Mouse (Mus musculus) right cerebral cortex, postnatal 36 days (tissue): ENCODE data around the gene Tdrd9.
"Not testable (repeated sequence)": the region's sequence is repeated elsewhere in the genome, so short reads cannot be mapped to it uniquely, and the experiment has no call there.

Experiments
- DNase-seq, 2 experiments: peaks; one replicate each; pipeline ENCODE4 v3.0.0; 2022; ENCODE audit warnings: low spot score in 2 of 2, mixed read lengths in 1 of 2

Gene Tdrd9

DNA sequence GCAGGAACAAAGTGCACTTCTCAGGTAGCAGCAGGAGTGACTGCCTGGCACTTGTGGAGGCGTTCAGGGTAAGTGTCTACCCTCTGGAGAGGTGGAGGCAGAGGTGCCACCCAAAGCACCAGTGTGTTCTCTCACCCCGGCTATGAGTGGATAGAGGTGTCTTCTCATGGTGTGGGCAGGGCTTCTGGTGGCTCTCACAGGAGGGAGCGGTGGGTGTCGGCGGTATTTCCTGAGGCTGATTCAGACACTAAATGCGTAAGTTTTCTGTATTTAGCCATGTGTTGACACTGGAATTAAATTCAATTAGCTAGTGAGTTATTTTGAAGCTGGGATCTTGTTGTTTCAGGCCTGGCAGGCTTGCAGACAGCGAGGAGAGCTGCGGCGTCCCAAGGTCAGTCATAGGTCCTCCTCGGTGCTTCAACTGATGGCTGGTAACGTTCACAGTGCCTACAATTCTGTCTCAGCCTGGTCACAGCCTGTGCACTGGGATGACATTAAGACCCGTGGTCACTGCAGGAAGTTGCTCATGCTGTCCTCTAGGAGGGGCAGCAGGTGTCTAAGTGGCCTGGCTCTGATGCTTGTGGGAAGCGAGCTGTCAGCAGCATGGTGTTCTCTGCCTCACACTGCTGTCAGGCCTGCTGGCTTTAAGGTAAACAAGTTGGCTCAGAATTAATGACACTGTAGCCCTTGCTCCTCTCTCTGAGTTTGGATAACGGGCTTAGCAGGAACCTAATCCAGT is 54.7 kb downstream of the Tdrd9 start:
- peak; percentile 26 to 30 for DNase-seq

DNA sequence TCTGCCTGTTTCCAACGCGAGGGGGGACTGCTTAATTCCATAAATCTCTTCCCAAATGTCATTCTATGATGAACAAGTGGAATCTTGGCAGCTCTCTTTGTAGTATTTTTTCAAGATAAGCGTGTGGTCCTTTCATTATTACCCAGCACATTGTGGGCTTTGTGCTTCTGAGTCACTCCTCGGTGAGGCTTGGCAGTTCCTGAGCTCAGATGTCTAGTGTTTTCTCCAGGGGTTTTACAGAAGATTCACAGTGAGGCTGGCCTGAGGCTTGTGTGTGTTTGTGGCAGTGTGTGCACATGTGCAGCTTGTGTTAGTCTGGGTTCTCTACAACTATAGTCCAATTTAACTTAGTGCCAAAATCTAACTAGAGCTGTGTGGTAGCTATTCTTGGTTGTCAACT is 56.0 kb downstream of the Tdrd9 start:
- DNase-seq: no peak

DNA sequence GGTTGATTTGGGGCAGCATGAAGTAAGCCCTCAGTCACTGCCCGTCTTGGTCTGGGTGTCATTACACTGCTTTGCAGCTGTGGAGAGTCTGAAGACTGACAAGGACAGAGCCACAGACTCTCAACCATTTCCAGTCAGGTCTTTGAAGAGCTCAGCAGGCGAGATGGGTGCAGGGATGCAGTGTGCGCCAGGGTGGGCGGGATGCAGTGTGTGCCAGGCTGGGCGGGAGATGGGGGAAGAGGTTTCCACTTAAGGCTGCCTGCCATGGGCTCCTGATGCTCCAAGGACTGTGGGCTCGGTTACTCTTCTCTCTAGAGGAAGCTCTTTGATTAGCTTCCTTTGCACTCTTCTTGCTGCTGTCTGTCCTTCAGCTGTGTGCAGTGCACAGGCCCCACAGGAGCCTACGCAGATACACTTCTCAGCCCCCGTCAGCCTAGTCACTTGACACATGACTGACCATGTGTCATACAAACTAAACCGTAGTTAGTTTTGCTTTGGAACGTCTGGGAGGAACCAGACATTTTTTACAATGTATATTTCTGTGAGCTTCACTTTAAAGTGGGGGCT is 62.1 kb downstream of the Tdrd9 start:
- no peak for DNase-seq

DNA sequence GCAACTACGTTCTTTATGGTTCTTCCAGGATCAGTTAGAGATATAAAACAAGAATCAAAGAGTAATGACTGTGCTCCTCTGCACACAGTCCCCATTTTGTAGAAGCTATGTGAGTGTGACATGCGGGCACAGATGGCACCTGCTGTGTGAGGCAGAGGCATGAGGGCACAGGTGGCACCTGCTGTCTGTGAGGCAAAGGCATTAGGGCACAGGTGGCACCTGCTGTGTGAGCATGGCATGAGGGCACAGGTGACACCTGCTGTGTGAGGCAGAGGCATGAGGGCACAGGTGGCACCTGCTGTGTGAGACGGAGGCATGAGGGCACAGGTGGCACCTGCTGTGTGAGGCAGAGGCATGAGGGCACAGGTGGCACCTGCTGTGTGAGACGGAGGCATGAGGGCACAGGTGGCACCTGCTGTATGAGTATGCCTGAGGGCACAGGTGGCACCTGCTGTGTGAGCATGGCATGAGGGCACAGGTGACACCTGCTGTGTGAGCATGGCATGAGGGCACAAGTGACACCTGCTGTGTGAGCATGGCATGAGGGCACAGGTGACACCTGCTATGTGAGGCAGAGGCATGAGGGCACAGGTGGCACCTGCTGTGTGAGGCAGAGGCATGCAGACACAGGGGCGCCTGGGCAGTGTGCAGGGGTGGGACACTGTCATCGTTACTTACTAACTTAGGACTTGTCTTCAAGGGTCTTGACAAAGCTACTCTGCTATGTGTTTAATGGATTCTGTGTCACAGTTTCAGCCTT is 64.2 kb downstream of the Tdrd9 start:
- not testable (repeated sequence) for DNase-seq

DNA sequence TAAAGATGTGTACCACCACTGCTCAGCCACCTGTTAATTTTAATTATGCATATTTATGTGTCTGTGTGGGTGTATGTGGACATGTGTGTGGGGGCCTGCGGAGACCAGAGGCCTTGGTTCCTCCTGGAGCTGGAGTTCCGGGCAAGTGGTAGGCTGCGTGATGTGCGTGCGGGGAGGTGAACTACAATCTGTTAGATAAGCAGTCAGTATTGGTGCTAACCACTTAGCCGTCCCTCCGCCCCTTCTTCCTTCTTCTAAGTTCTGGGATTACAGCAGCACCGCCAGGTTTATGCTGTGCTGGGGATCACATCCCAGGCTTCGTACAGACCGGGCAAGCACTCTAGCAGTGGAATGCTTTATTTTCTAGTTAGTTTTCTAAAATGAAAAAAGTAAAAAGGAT is 67.1 kb downstream of the Tdrd9 start:
- DNase-seq: no peak

DNA sequence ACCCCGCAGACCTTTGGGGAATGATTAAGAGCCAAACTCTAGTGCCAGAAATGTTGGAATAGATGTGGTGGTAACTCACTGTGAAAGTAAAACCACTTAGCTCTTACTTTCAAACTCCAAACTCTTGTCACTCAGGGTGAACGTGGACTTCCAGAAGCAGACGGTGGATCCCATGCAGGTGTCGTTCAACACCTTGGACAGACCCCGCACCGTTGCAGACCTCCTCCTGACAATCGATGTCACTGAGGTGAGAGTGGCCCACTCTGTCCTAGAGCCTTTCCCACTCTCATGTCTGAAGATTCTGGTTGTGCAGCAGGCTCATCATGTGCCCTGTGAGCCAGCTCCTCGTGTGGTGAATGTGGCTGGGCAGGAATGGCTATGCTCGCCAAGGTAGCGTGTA is 67.8 kb downstream of the Tdrd9 start:
- DNase-seq: no peak

DNA sequence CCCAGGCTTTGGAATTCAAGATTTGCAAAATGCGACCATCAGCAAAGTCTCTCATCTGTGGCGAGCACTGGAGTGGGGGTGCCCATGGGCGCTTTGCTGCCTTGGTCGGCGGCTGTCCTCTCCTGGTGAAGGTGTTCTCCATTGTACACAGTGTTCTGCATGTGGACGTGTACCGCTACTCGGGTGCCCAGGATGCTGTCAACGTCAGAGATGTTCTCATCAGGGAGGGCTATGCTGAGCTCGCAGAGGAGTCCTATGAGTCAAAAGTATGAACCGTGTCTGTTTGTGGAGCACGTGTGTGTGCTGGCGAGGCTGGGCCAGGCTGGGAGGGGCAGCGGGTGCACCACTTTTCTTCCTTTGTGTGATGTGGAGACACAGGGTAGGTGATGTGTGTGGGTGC is 71.3 kb downstream of the Tdrd9 start:
- no peak for DNase-seq

DNA sequence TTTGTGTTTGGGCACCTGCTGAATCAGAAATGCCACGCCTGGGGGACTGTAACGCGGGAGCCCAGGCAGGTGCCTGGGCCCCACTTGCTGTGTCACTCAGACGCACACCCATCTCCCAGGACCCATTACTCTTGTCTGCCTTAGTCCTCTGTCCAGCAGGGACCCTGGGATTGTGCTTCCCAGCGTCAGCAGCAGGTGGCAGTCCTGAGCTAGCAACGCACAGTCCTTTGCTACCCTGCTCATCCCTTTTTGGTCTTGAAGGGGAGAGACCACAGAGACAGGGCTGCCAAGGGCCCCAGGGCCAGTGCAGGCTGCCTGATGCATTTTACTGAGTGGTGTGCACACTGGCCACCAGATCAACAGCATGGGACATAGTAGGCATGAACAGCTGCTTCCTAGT is 106.3 kb downstream of the Tdrd9 start:
- peak; percentile 38 to 43 for DNase-seq

DNA sequence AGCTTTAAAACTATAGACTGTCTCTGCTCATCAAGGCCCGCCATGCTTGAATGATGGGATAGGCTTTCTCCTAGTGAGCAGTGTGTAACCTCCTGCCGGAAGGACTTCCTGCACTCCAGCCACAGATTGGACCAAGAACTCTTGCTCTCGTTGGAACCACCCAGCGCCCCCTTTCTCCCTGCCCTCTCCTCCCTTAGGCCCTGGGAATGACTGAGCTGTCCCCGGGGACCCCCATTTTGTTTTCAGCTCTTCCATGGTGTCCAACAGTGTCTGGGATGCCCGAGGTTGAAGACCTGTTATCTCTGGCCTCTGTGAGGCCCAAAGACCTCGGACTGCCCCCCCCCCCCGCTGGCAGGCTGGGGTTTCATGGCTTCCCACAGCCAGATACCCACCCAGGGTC is 108.6 kb downstream of the Tdrd9 start:
- DNase-seq: no peak

DNA sequence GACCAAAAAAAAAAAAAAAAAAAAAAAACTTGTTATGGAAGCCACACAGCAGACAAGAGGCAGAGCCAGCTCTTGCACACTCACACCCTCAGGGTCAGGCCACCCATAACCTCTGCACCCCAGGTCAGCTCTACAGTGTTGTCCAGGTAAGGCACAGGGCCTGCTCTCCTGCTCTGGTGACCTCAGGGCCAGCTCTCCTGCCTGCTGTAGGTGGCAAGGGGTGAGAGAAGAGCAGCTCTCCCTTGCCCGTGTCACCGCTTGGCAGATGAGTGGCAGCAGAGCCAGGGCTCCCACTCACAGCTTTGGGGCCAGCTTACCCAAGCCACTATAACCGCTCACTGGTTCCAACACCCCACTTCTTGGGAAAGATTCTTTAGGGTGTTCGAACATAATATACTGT is 109.6 kb downstream of the Tdrd9 start:
- no peak for DNase-seq

DNA sequence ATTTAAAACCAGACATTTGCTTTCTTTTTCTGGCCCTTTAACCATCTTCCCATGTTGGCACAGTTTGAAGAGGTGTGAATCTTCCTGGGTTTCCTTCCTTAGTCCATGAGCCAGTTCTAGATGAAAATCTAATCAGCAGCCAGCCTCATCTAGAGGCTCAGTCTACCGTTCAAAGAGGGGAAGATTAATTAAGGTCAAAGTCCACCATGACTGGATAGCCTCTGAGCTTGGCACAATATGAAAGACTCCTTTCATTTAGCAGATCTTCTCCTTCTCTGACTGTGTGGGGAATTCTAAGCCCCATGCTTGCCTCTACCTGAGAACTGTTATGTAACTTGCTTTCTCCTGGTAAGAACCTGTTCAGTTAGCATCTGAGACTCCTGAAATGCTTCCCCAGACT is 110.9 kb downstream of the Tdrd9 start:
- no peak for DNase-seq

DNA sequence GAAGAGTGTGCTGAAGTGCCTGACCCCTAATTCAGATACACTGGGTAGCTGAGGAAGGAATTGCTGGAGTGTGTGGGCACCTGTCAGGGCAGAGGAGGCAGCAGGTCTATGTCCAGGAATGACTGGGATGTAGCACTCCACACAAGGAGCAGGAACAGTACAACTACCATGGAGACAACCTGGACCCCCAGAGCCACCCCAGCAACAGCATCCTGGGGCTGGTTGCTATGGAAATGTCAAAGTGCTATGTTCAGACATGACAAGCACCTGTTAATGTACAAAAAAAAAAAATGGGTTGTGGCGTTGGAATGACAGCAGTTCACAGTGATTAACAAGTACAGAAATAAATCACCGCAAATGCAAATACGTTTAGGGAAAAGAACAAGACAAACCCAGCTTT is 114.9 kb downstream of the Tdrd9 start:
- no peak for DNase-seq

DNA sequence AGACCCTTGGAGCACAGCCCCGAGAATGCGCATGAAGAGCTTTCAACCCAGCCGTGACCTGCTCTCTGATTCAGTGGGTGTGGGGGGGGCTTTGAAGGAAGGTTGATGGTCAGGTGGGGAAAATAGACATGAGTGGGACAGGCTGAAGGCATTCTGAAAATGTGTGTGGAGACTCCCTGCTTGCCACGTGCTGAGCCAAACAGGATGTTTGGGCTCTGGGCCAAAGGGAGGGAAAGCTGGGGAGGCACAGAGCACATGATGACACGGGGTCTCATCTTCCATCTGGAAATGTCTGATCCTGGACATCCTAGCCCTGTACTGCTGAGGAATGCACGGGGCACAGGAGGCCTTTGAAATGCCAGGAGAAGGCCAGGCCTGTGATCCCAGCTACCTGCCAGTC is 115.4 kb downstream of the Tdrd9 start:
- DNase-seq: no peak

DNA sequence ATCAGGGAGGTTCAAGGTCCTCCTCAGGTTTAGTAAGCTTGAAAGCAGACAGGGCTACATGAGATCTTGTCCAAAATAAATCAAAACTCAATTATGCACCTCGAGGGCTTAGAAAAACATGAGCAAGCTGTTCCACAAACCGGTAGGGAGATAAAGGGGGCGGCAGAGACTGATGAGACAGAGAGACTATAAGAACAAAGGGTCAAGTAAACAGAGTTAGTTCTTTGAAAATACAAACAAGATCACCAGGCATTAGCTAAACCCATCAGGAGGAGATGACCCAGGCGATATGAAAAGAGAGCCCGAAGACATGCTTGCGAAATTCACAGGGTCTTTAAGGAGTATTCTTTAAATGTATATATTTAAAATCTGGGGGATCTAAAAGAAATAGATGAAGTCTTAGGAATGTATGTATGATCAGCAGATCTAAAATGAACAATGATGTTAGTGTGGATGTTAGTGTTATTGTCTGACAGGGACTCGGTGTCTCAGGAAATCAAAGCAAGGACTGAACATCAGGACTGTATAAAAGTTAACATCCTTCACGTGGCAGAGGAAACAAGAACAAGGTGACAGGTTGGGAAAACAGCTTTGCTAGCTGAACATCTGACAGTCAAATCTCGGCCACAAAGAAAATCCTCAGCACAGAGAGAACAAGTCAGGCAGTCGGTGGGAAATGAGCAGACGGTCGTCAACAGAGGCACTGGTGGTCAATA is 117.4 kb downstream of the Tdrd9 start:
- no peak for DNase-seq

DNA sequence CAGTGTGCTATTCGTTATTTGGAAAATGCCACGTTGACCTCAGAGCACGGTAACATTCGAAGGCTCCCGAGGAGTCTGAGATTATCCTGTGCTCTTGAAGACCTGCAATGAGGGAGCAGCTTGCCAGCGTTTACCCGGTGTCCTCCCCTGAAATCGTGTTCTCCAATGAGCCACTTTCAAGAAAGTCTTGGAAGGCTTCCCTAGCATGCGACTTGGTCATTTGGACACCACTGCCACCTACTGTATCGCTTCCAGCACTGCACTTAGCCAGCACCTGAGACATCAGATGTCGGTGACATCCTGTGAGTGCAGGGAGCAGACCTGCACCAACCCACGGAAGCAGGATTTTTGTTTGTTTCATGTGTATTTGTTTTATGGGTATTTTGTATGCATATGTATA is 119.7 kb downstream of the Tdrd9 start:
- DNase-seq: peak; percentile 37 to 65

DNA sequence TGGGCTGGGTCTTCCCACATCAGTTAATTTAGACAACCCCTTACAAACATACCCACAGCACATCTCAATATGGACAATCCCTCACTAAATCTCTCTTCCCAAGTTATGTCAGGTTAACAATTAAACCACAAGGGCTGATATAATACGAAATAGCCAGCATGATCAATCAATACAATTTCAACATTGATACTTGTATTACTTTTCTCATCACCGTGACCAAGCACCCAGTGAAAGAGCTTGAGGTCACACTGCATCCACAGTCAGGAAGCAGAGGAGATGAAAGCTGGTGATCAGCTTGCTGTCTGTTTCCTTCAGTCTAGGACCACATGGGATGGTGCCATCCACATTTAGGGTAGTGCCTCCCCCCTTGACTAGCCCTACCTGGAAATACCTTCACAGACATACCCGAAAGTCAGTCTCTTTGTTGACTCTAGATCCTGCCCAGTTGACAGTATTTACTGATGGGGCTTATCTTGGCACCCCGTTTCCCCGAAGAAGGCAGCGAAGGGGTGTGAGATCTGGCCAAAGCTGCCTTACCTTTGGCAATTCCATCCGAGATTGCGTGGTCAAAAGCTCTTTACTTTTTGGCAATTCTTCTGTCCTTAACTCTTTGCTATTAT is 123.0 kb downstream of the Tdrd9 start:
- no peak for DNase-seq

DNA sequence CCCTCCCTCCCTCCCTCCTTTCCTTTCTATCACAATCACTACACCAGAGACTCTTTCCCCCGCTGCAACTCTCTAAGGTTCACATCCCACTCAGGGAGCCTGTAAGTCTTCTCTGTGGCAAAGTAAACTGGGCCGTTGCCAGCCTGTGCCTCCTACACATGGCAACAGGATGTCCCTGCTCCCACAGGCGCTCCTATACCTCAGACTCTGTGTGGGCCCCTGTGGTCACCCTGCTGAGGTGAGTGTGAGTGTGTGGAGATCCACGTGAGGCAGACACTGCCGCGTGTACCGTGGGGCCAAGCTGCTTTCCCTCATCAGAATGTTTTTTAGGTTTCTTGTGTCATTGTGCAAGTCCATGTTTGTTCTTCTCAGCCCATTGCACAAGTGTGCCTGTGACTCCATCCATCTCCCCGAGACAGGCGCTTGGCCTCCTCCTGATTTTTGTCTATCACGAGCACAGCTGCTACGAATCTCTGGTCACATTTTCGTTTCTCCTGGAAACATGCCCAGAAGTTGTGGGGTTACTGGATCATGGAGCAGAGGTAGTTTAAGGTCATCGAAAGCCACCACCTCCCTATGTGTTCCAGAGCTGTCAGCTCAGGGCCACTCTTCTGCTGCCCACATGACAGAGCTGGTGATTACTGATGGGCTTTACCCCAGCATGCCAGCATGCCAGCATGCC is 124.8 kb downstream of the Tdrd9 start:
- DNase-seq: peak; percentile 59 to 66

DNA sequence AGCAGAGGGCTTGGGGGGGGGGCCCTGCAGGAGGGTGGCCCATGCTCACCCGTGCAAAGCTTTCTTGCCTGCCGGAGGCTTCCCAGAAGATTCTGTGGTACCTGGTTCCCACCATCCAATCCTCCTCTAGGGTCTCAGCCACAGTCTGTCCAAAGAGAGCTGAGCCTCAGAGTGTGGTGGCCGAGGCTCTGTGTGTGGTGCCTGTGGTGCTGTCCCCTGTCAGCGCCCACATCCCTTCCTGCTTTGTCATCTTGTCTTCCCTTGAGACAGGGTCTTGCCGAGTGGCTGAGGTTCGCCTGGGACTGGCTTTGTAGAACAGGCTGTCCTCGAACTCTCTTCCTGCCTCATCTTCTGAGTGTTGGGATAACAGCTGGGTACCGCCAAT is 125.4 kb downstream of the Tdrd9 start:
- no peak for DNase-seq

DNA sequence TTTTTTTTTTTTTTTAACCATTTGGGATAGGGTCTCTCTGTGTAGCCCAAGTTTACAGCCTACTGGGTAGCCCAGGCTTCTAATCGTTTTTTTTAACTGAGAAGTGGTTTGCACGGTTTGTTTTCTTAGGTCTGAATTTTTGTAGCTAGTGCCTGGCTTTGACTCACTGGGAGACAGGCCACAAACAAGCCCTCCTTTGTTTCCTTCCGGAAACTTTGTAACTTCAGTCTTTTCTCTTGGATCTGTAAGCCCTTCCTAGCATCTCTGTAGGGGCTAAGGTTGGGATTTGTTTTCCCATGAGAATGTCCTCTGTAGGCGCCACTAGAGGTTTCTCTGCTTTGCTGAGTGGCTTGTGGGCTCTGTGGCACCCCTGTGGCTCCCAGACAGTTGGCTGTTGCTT is 128.7 kb downstream of the Tdrd9 start:
- DNase-seq: no peak

DNA sequence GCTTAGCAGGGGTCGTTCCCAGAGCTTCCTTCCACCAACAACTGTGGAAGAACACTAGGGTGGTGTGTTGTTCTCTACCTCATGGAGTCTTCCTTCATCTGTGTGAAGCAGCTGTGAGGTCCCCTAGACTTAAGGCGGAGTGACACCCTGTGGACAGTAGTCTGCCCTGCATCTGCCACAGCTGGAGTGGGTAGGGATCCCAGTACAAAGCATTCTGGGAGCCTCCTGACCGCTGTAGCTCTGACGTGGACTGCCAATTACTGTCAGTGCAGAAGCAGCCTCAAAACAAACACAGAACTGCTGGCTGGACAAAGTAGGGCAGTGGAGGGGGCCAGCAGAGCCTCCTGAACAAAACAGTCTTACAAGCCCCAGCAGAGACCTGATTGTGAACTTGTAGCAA is 129.7 kb downstream of the Tdrd9 start:
- DNase-seq: no peak

DNA sequence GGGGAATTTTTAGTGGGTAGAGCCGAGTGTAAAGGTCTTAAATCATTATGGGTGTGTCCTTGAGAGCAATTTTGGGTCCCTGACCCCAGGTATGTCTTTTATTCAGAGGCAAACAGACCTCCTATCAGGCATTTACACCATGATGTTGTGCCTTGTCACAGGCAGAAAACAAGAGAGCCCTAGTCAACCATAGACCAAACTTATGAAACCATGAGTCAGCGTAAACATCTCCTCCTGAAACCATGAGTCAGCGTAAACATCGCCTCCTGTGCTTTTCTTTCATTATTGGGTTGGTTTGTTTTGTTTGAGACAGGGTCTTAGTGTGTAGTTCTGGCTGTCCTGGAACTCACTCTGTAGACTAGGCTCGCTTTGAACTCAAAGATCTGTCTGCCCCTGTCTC is 131.8 kb downstream of the Tdrd9 start:
- no peak for DNase-seq

DNA sequence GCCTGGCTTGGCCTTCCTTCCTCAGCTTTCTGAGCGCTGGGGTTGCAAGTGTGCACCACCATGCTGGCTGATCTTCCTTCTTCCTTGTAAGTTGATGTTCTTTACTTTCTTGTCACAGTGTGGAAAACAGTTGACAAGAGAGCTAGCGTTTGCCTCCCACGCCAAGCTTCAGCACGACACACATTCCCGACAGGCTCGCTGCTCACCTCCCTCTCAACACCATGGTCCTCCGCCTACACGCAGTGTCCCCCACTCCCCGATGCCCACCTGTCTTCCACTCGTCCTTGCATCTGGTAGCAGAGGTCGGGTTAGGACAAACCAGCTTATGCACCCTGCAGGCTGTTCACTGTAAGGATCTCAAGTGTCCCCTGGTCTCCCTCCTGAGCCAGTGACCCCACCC is 133.5 kb downstream of the Tdrd9 start:
- DNase-seq: no peak
